In the genomic region with DNA sequence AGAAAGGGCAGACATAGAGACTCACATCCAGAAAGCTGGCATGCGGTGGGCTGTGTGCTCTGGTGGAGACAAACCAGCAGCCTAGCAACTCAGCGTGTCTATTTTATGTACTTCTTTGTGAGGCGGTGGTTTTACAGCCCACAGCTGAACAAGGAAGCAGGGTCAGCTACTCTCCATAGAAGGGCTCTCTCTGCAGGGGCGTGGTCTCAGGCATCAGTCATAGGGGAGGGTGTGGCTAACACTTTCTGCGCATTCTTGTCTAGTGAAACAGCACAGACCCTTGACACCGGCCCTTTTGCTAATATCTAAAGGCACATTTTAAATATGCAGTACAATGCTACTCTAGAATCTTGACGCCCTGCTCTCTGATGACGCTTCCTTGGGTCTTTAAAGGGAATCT, we compare ENCODE assay signal across 10 mouse cellular contexts.
A peak's percentile ranks its signal among the peaks of the same experiment; 100 is the strongest.
DNase-seq lines count a peak whose midpoint lies in the region; ATAC-seq and TF ChIP-seq lines count a peak whose summit lies in the region.
"Had no signal": no experiment of that assay in that cellular context is flagged by ENCODE, and none has a peak within 500 bp of the region (broad histone marks: within the 10 kb centered on the region; RNA-seq: fewer than 3 reads in every experiment).

No protein-coding gene starts in this region.

- no peaks in the 10 kb centered on the region for H3K9me3 ChIP-seq in lung, embryonic 14.5 days (ENCODE audit: low read depth, low read length)
- no peaks in the 10 kb centered on the region for H3K9me3 ChIP-seq in ES-E14 (ENCODE audit: control insufficient read depth, insufficient read depth, low read depth, low read length)
- no peaks in the 10 kb centered on the region for H3K9me3 ChIP-seq in intestine, embryonic 15.5 days
- H3K9me3 ChIP-seq in hindbrain, embryonic 14.5 days (ENCODE audit: control insufficient read depth, low read length), result no peaks in the 10 kb centered on the region
- H3K9me3 ChIP-seq in hindbrain, embryonic 10.5 days, result no peaks in the 10 kb centered on the region
- no peaks in the 10 kb centered on the region for H3K9me3 ChIP-seq in midbrain, embryonic 16.5 days (replicated peaks; ENCODE audit: control insufficient read depth, low read length, poor library complexity, severe bottlenecking)

- no peaks in the 10 kb centered on the region for H3K4me1 ChIP-seq in lung, embryonic 14.5 days (ENCODE audit: insufficient read depth)
- no peaks in the 10 kb centered on the region for H3K4me1 ChIP-seq in ES-E14 (ENCODE audit: control insufficient read depth in 2 of 2, insufficient read depth in 2 of 2, low read length in 2 of 2, poor library complexity in 1 of 2)
- H3K4me1 ChIP-seq in intestine, embryonic 15.5 days (replicated peaks), result 0 out of 2 replicates have a peak, but pooled peaks cover 2% of the 10 kb centered on the region
- no peaks in the 10 kb centered on the region for H3K4me1 ChIP-seq in hindbrain, embryonic 14.5 days (replicated peaks; ENCODE audit: control insufficient read depth, insufficient read depth, low read length)
- H3K4me1 ChIP-seq in hindbrain, embryonic 10.5 days (replicated peaks), result peaks cover 24% of the 10 kb centered on the region
- no peaks in the 10 kb centered on the region for H3K4me1 ChIP-seq in midbrain, embryonic 16.5 days (ENCODE audit: control insufficient read depth, insufficient read depth, low read length)

- ATAC-seq in lung, embryonic 14.5 days (ENCODE audit: insufficient read depth), result peak; percentile 75
- peak; percentile 83 for ATAC-seq in intestine, embryonic 15.5 days
- peak; percentile 79 for ATAC-seq in neutrophil, adult 5-6 weeks (ENCODE audit: extremely low read depth, insufficient number of reproducible peaks, low FRiP score, poor library complexity, severe bottlenecking)
- no peak for ATAC-seq in hindbrain, embryonic 14.5 days (ENCODE audit: low FRiP score)
- no peak for ATAC-seq in midbrain, embryonic 16.5 days

- TF ChIP-seq CTCF in lung, embryonic 14.5 days (IDR thresholded peaks at IDR 0.05; ENCODE audit: low read depth), result no peak

- 73% methylated on average over 8 of the region's 8 CpGs for WGBS in lung, embryonic 14.5 days
- 61% methylated on average over 8 of the region's 8 CpGs for WGBS in intestine, embryonic 15.5 days
- WGBS in hindbrain, embryonic 14.5 days, result 75% methylated on average over 8 of the region's 8 CpGs
- WGBS in hindbrain, embryonic 10.5 days, result 79% methylated on average over 8 of the region's 8 CpGs
- 73% methylated on average over 8 of the region's 8 CpGs for WGBS in midbrain, embryonic 16.5 days

- no peak overlapping the region for H3K27ac ChIP-seq in lung, embryonic 14.5 days (ENCODE audit: low read depth)
- no peak overlapping the region for H3K27ac ChIP-seq in ES-E14 (ENCODE audit: insufficient read depth, low read depth, low read length, poor library complexity, severe bottlenecking)
- H3K27ac ChIP-seq in intestine, embryonic 15.5 days, result no peak overlapping the region
- no peak overlapping the region for H3K27ac ChIP-seq in hindbrain, embryonic 14.5 days
- no peak overlapping the region for H3K27ac ChIP-seq in hindbrain, embryonic 10.5 days
- H3K27ac ChIP-seq in midbrain, embryonic 16.5 days (ENCODE audit: low read length), result no peak overlapping the region
- H3K27ac ChIP-seq: macrophage had no signal

- no peaks in the 10 kb centered on the region for H3K36me3 ChIP-seq in lung, embryonic 14.5 days (ENCODE audit: insufficient read depth)
- no peaks in the 10 kb centered on the region for H3K36me3 ChIP-seq in ES-E14 (ENCODE audit: control insufficient read depth, insufficient read depth, low read length, poor library complexity, severe bottlenecking)
- no peaks in the 10 kb centered on the region for H3K36me3 ChIP-seq in intestine, embryonic 15.5 days
- no peaks in the 10 kb centered on the region for H3K36me3 ChIP-seq in hindbrain, embryonic 14.5 days (replicated peaks; ENCODE audit: control insufficient read depth, insufficient read depth)
- H3K36me3 ChIP-seq in hindbrain, embryonic 10.5 days, result no peaks in the 10 kb centered on the region
- no peaks in the 10 kb centered on the region for H3K36me3 ChIP-seq in midbrain, embryonic 16.5 days (ENCODE audit: control insufficient read depth, insufficient read depth, low read length)

- H3K9ac ChIP-seq in lung, embryonic 14.5 days, result no peak overlapping the region
- H3K9ac ChIP-seq in ES-E14 (ENCODE audit: insufficient read depth, low read depth, low read length, poor library complexity, severe bottlenecking), result no peak overlapping the region
- no peak overlapping the region for H3K9ac ChIP-seq in intestine, embryonic 15.5 days
- H3K9ac ChIP-seq in hindbrain, embryonic 14.5 days, result no peak overlapping the region
- no peak overlapping the region for H3K9ac ChIP-seq in midbrain, embryonic 16.5 days (ENCODE audit: low read depth, low read length)

- DNase-seq in lung, embryonic 14.5 days, result peak; percentile 53
- DNase-seq in lung, postnatal 25 days (ENCODE audit: low spot score), result no peak
- peak; percentile 20 for DNase-seq in ES-E14 (ENCODE audit: low read depth, low spot score)
- no peak for DNase-seq in hindbrain, embryonic 14.5 days (ENCODE audit: low spot score)
- DNase-seq in hindbrain, embryonic 10.5 days (ENCODE audit: low spot score), result no peak
- DNase-seq: cerebellum, postnatal 10 days had no signal

- H3K4me3 ChIP-seq in lung, embryonic 14.5 days (ENCODE audit: low read depth, low read length), result no peak overlapping the region
- no peak overlapping the region for H3K4me3 ChIP-seq in ES-E14 (ENCODE audit: insufficient read depth in 1 of 2, low read depth in 1 of 2, low read length in 2 of 2, poor library complexity in 1 of 2, severe bottlenecking in 1 of 2)
- no peak overlapping the region for H3K4me3 ChIP-seq in intestine, embryonic 15.5 days (replicated peaks)
- no peak overlapping the region for H3K4me3 ChIP-seq in hindbrain, embryonic 14.5 days (replicated peaks; ENCODE audit: low read length)
- H3K4me3 ChIP-seq in hindbrain, embryonic 10.5 days, result no peak overlapping the region
- no peak overlapping the region for H3K4me3 ChIP-seq in midbrain, embryonic 16.5 days (ENCODE audit: low read depth, low read length)

- no peaks in the 10 kb centered on the region for H3K27me3 ChIP-seq in lung, embryonic 14.5 days (ENCODE audit: insufficient read depth, low read length)
- no peaks in the 10 kb centered on the region for H3K27me3 ChIP-seq in intestine, embryonic 15.5 days (replicated peaks)
- no peaks in the 10 kb centered on the region for H3K27me3 ChIP-seq in hindbrain, embryonic 14.5 days (ENCODE audit: control insufficient read depth, insufficient read depth, low read length)
- no peaks in the 10 kb centered on the region for H3K27me3 ChIP-seq in hindbrain, embryonic 10.5 days (ENCODE audit: insufficient read depth, poor library complexity, severe bottlenecking)
- H3K27me3 ChIP-seq in midbrain, embryonic 16.5 days (ENCODE audit: control insufficient read depth, insufficient read depth, low read depth, low read length), result no peaks in the 10 kb centered on the region

- no peak overlapping the region for H3K4me2 ChIP-seq in lung, embryonic 14.5 days
- H3K4me2 ChIP-seq in intestine, embryonic 15.5 days (replicated peaks), result no peak overlapping the region
- H3K4me2 ChIP-seq in hindbrain, embryonic 14.5 days (replicated peaks), result no peak overlapping the region
- no peak overlapping the region for H3K4me2 ChIP-seq in midbrain, embryonic 16.5 days (ENCODE audit: low read length)

- in situ Hi-C loops in ES-E14 (cut with MboI; ENCODE audit: low sequenced_read_pairs in 2 of 2, unreplicated experiment in 2 of 2), result no loop called here

TF ChIP-seq in ES-E14, 5 proteins besides CTCF, POLR2A, EP300 and RAD21:
- TF ChIP-seq MAFK (IDR thresholded peaks at IDR 0.05; ENCODE audit: insufficient read depth, low read depth, low read length) (no peak), ZC3H11A (IDR thresholded peaks at IDR 0.05; ENCODE audit: borderline replicate concordance, low read depth, low read length) (no peak), ZNF384 (IDR thresholded peaks at IDR 0.05; ENCODE audit: low read depth, low read length) (no peak), HCFC1 (IDR thresholded peaks at IDR 0.05; ENCODE audit: borderline replicate concordance, insufficient read depth, low read length) (no peak), CHD2 (IDR thresholded peaks at IDR 0.05; ENCODE audit: low read depth, low read length) (no peak)

Comparison
In these comparisons a context has a peak if more than half of its experiments do, and no peak if none do; other contexts are left out.
1. DNase-seq: peak in lung, embryonic 14.5 days (single experiment) and ES-E14 (single experiment); none in lung, postnatal 25 days (single experiment), hindbrain, embryonic 14.5 days (single experiment) and hindbrain, embryonic 10.5 days (single experiment).
2. ATAC-seq: peak in lung, embryonic 14.5 days (single experiment), intestine, embryonic 15.5 days (single experiment) and neutrophil, adult 5-6 weeks (single experiment); none in hindbrain, embryonic 14.5 days (single experiment) and midbrain, embryonic 16.5 days (single experiment).